Mouse (Mus musculus): ENCODE data around the gene Cep112. TPM values are rescaled to one million over a fixed set of nuclear protein-coding genes. Genes with fewer than 3 reads are reported as not detected.

The Cep112 gene
- total RNA-seq, 2 experiments from 2014 or later: 11.5 to 11.8 TPM

DNA sequence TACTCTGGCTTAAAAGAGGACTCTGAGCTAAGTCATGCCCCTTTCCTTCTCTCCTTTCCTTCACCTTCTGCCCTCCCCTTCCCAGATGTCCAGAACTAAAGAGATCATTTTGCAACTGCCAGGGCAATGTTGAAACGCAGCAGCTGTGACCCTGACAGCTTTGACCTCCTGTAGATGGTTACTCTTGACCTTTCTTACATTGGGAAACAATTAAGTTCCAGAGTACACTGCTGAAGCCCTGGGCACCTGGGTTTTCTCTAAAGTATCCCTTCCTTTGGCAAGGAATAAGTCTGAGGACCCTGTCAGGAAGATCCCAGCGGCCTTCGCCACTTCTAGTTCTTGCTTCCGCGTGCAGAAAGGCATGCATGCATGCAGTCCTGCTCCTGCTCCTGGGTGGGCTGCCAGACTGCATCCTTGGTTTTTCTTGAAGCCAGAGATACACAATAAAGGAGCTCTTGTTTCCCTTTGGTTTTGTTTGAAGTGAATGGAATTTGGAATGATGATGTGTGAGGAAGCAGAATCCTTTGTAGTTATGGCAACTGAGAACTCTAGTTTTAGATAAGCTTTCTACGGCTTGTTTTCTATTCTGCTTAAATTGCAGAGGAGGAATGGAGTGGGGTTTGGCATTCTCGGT is 161.7 kb downstream of the Cep112 start:
- intact Hi-C loops (cut with DNase I): no loop called here
- DNase-seq (ENCODE audit: low spot score): no peak

DNA sequence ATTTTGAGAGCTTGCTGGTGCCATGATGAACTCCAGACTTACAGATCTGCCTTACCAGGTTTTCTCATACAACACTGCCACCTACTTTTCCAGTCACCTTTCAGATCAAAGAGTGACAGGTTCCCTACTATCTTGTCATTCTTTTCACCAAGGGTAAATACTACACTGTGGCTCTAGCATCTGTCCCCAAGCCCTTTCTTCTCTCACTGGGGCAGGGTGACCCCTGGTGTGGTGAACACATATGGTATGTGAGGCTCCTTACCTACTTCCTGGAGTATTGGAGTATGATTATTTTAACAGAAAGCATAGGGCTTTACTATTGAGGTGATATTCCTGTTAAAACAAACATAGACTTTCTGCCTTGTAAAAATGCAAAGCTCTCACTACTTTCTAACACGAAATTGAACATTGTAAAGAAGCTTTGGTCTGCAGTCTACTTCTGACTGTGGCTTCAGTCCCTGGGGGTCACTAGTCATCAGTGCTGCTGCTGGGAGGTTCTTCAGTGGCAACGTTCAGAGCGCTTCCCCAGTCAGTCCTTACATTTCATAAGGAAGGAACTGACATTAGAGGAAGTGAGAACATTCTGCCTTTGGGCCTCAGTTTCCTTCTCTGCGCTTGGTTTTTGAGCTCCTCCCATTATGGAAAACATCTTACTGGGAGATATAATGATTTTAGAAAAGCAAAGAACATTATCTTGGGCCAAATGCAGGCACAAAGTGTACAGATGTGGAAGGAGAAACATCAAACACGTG is 168.4 kb downstream of the Cep112 start:
- DNase-seq (ENCODE audit: low spot score): no peak
- intact Hi-C loops (cut with DNase I): no loop called here

DNA sequence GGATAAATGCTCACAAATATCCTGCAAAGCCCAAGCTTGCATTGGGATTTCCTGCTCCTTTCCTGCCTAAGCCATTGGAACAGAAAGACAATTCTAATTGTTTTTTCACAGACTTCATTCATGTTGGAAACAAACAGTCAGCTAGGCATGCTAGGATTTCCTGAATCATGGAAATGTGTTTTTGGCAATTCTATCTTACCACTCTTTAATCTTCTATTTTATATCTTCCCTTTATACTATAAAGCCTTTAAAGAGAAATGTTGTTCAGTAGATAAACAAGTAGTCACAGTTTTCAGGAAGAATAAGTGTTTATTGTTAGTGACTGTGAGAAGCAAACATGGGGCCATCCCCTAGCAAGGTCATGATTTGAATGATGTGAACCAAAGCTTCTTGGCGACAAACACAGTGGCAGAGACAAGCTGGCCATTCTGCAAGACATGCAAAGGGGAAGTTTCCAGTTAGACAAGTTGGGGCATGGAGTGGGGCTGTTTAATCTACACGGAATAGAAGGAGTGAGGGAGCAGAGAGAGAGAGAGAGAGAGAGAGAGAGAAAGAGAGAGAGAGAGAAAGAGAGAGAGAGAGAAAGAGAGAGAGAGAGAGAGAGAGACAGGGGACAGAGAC is 169.1 kb downstream of the Cep112 start:
- DNase-seq (ENCODE audit: low spot score): no peak
- intact Hi-C loops (cut with DNase I): no loop called here

DNA sequence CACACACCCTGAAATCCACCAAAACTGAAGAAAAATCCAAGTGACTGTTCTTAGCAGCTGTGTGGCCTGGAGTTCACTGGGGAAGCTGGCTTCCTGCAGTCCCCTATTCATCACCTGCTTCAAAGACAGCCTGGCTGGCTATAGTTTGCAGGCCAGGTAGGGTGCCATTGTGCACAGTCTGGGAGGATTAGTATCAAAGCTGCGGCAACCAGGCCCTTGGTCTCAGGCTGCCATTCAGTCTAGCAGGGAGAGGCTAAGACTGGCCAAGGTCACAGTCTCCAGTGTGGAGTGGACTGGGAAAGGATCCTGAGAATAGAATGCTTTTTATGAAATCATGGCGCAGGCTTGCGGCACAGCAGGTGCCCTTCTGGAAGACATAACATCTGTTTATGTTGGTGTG is 180.3 kb downstream of the Cep112 start:
- intact Hi-C loops (cut with DNase I): no loop called here
- no peak for DNase-seq (ENCODE audit: low spot score)

DNA sequence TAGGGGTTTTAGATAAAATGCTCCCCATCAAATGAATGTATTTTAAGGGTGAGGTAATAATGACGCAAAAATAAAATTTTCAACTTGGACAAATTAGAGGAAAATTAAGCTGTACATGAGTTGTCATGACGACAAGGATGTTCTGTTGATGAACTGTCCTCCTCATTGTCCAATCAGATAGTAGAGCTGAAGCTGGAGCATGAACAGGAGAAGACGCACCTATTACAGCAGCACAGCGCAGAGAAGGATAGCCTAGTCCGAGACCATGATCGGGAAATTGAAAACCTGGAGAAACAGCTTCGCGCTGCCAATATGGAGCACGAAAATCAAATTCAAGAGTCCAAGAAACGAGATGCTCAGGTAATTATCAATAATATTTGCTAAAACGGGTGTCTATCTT is 181.0 kb downstream of the Cep112 start:
- intact Hi-C loops (cut with DNase I): no loop called here
- no peak for DNase-seq (ENCODE audit: low spot score)

DNA sequence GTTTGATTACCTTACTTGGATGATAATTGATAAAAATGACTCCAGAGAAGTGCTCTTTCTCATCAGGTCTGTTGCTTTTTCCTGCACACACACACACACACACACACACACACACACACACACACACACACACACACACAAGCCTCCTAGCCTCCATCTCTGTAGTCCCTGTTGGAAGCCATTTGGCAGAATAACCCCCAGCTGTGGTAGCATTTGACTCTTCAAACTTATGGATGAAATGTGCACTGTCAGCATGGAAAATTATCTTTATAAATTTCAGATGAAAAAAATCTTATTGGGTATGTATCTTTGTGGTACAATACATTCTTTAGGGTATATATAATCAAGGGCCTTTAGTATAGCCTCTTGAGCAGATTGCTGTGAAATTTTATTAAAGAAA is 181.8 kb downstream of the Cep112 start:
- intact Hi-C loops (cut with DNase I): no loop called here
- no peak for DNase-seq (ENCODE audit: low spot score)

DNA sequence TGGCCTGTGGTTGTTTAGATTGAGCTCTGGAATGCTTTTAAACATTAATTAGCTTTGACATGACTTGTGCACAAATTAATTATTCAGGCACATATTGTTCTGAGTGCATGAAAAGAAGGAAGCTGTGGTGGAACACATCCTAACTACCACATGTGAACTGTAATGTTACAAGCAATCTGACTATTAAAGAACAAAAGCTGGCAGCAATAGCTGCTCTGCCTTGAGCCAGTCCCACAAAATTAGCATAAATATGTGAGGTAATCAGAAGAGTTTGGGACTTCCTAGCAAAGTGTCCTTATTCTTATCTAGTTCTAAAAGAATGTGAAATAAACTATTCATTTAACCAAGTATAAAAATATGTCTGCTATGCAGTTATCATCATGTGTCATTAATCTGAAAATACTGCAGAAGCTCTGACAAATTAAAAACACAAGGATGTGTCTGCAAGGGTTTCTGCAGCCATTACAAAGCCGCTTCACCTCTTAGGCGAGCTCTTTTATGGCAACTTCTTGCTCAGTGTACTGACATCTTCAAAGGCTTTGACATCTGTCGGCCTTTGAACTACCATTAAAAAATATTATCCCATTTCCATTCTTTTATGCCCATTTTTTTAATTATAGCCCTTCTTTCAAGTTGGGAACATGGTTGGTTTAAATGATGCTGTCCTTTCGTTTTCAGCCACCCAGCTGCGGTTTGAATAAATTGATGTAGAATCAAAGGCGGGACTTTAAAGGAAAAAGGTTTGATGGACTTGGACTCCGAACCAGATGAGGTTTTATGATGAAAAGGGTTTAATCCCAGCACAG is 195.8 kb downstream of the Cep112 start:
- no peak for DNase-seq (ENCODE audit: low spot score)
- intact Hi-C loops (cut with DNase I): no loop called here

DNA sequence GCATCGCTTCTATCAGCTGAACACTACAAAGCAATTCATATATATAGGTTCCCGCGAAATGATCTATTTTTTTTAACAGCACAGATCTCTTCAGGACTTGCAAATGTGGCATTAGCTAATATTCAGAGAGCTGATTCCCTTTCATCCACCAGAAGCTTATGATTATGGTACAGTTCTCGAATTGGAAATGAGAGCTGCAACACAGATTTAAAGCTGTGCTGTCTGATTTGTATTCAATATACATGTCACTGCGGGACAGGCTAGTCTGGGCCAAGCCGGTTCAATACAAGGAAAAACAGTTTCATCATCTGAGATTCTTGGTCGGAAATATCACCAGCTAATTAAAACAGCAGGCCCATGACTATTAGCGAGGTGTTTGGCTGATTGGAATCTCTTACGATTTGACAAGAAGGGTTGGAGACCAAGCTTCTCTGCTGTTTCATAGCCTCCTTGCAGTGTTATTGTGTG is 196.5 kb downstream of the Cep112 start:
- intact Hi-C loops (cut with DNase I): no loop called here
- no peak for DNase-seq (ENCODE audit: low spot score)

DNA sequence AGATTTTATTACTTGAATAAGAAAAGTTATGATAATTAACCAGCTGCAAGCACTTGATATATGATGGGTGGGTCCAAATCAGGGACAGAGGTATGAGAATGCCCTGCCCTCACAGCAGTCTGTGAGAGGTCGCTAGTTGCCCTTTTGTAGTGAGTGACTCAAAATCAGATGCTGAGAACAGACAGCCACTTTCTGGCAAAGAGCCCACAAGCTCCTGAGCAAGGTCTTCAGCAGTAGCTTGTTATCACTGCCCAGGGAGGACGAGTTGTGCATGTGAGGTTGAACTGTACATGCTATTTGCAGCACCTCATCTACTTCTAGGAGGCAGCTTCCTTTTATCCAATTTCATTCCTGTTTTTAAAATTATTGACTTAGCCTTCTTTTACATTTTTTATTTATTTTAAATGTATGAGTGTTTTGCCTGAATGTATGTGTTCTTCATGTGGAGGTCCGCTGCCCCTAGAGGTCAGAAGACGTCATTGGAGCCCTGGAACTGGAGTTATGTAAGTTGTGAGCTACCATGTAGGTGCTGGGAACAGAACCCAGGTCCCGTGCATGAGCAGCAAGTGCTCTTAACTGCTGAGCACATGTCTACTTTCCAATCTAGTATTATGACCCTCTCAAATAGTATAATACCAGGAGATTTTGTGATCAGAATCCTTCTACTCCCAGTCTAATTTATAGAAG is 200.7 kb downstream of the Cep112 start:
- no peak for DNase-seq (ENCODE audit: low spot score)

DNA sequence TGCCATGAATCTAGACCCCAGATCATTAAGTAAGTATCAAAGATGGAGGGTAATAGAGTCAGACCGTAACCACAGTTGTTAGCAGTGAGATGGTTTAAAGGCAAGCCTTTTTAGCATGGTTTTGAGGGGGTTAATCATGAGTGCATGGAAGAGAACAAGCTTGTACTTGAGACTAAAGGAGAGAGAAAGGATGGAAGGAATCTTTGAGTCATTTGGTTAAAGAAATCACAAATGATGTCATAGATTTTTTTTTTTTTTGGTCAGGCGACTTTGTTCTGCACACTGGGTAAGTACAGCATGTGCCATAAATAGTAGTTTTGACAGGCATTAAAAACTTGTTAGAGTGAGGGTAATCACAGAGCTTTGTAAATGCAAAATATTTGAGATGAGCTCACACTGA is 212.8 kb downstream of the Cep112 start:
- intact Hi-C loops (cut with DNase I): no loop called here
- DNase-seq (ENCODE audit: low spot score): no peak

More for the DNA sequence above, 200.7 kb downstream of the Cep112 start:
- intact Hi-C loops (cut with DNase I): no loop called here

DNA sequence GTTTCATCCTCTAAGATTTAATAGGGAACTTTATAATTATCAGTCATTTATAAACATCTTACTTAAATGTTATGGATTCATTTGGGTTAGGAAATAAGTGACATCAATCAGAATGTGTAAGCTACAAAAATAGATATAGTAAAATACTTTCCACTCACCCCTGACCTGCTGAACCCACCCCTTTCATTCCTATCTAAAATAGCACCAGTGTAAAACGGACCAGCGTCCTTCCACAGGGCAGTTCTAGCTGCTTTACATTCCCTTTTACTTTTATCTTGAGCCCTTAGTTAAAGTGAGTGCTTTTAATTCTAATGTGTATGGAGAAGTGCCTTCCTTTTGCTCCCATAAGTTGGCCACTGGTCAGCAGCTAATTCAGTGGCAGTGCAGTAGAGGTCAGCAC is 230.6 kb downstream of the Cep112 start:
- no peak for DNase-seq (ENCODE audit: low spot score)
- intact Hi-C loops (cut with DNase I): no loop called here

DNA sequence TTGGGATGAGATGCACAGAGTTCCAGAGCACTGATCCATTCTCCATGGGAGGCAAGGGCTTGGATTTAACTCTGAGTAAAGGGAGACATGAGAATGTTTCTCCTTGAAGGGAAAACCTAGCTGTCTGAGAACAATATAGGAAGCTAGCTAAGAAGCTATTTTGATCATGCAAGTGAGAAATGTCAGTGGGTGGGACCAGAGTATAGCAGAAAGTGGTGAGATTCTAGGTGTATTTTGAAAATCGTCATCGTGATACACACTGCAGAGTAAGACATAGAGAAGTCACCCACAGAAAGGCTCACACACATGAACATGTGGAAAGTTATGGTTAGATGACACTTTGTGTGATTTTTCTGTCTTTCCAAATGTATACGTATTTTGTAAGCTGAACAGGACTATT is 257.0 kb downstream of the Cep112 start:
- intact Hi-C loops (cut with DNase I): no loop called here
- DNase-seq (ENCODE audit: low spot score): no peak

DNA sequence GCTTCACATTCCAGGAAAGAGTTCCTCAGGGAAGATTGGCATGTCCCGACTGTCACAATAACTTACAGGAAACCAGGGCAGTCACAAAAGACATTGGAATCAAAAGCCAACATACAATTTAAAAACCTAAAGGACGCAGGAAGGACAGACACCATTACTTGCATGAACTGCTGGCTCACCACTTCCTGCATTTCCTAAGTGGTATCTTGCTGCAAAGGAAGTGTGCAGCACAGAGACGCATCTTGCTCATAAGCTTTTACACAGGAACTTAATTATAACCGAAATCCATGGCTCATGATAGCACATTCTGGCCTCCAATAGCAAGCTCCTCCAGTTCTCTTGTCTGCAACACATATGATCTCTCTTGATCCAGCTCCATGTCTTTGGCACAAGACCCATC is 271.6 kb downstream of the Cep112 start:
- intact Hi-C loops (cut with DNase I): no loop called here

DNA sequence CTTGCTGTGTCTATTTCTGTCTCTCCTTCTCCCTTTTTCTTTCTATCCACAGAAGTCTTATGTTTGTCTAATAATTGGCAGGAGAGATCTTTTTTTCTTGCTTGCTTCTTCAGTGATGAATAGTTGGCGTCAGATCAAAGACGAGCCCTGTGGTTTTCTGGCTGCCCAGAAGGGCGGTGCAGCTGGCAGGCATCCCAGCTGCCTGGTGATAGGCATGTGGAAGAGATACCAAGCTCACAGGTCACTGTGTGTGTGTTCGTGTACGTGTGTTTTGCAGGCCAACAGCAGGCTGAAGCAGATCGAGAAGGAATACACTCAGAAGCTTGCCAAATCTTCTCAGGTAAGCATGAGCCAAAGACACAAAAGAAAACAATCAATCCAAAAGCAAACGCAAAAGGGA is 327.3 kb downstream of the Cep112 start:
- peak; percentile 36 for DNase-seq (ENCODE audit: low spot score)
- intact Hi-C loops (cut with DNase I): no loop called here

More for the DNA sequence above, 271.6 kb downstream of the Cep112 start:
- DNase-seq (ENCODE audit: low spot score): no peak

DNA sequence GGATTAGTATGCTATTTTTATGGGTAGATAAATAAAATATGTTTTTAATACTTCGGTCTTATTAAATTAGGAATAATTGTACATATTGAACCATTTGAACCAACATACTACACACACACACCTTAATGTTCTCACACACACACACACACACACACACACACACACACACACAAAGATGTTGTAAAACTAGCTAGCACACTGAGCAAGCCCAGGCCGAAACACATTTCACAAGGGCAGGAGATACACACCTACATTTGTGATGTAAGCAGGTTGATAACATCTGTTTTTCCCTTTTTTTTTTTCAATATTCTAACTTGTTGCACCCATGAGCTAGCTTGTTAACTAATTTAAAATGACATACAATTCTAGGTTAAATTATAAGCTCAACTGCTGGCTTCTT is 327.8 kb downstream of the Cep112 start:
- DNase-seq (ENCODE audit: low spot score): no peak
- intact Hi-C loops (cut with DNase I): no loop called here

DNA sequence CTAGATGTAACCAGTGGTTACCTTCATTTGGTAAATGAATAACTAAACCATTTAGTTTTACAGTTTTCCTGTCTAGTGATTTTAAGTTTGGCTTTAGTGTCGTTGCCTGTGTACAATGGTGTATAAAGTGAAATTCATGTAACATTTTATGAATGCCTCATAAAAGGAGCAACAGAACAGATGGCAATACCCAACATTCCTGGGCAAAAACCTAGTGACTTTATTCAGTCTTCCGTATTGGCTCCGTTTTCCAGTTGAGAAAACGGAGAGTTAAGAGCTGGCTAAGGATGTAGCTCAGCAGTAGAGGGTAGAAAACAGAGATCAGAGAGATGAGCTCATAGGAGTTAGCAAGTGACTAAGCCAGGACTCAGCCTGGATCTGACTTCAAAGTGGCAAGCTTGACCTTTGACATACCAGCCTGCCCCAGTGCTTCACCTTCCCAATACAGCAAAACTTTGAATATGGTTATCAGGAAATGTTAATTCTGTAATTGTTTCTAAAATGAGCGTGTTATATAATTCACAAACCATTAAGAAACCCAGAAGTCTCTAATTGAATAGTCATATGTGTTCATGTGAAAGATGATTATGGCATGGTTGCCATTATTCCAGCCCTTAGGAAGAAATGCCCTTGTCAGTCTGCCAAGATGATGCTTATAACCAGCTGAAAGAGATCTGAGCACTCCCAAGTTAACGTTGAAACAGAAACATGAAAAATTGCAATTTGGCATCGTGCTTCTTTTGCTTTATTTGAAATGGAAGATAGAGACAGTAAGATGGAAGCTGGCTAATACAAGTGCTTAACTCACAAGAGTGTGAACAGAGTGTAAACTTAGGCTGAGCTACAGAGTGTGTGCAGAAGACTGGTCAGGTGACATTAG is 328.6 kb downstream of the Cep112 start:
- intact Hi-C loops (cut with DNase I): no loop called here
- DNase-seq (ENCODE audit: low spot score): no peak

DNA sequence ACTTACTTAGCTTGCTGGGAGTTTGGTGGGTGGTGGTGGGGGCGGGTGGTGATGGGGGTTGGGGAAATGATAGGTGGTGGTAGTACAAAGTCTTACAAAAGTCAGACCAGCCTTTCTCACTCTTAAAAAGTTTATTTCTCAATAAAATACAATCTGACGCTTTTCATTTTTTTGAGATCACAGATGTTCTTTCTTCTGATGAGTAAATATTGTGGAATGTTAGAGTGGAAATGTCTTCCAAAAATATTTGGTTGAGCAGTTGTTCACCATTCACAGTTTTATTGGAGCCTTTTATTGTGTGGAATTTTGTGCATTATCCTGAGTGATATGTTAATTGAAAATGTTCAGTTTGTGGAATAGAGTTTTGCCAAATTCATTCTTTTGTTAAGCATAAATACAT is 332.2 kb downstream of the Cep112 start:
- DNase-seq (ENCODE audit: low spot score): no peak
- intact Hi-C loops (cut with DNase I): no loop called here

DNA sequence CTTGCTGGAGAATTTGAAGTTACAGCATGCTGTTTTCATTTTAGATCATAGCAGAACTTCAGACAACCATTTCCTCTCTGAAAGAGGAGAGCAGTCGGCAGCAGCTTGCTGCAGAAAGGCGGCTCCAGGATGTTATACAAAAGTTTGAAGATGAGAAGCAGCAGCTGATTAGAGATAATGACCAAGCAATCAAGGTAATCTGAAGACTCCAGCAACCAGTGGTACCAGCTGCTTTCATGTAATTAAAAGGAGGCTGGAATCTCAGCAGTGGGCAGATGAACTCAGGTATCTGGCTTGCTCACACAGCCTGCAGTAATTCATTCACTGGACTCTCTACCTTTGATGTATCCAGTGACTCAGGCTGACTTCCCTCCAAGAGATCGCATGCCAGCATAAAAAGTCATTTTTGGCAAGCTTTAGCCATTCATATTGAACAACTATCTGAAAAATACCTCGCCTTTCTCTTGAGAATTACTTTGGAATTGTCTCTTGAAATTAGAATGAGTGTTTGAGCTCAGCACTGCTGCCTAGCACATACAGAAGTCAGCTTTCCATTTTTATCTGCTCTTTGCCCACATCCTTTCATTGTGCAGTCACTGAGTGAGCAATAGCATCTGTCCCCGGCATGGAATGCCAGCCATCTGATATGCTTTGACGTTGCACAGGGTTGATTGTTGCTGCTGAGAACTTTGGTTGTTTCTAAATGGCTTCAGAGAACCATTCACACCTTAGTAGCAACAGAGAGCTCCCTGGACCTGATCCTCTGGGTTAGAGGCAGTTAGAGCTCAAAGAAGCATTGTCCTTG is 332.8 kb downstream of the Cep112 start:
- intact Hi-C loops (cut with DNase I): no loop called here
- no peak for DNase-seq (ENCODE audit: low spot score)
